Mouse (Mus musculus): Measurements from ENCODE around the gene Cdk1. TPM values are rescaled to one million over a fixed set of nuclear protein-coding genes. Genes with fewer than 3 reads are reported as not detected.

Cdk1 gene
- polyA plus RNA-seq, 1 experiment, result not detected

- H3K4me3 ChIP-seq (ENCODE audit: insufficient read depth, low read depth, low read length), result no peak overlapping the region
- WGBS, result 86% methylated on average over 3 of the region's 3 CpGs
- no peak overlapping the region for H3K27ac ChIP-seq (ENCODE audit: insufficient read depth, low read depth, low read length)
- no peak for TF ChIP-seq POLR2A (IDR thresholded peaks at IDR 0.05; ENCODE audit: insufficient read depth, low read depth, low read length)
- no peak for TF ChIP-seq CTCF (IDR thresholded peaks at IDR 0.05; ENCODE audit: insufficient read depth, low read depth, low read length)
- no peaks in the 10 kb centered on the region for H3K4me1 ChIP-seq (ENCODE audit: control insufficient read depth, insufficient read depth, low read length)
Measured at GRCm38 (mm10) chr10:69304819-69305218, 47.9 kb downstream of the Cdk1 start.

GRCm38 (mm10) chr10:69302667-69303066 is 50.1 kb downstream of the Cdk1 start:
- H3K4me1 ChIP-seq (ENCODE audit: control insufficient read depth, insufficient read depth, low read length), result no peaks in the 10 kb centered on the region
- TF ChIP-seq CTCF (IDR thresholded peaks at IDR 0.05; ENCODE audit: insufficient read depth, low read depth, low read length), result no peak
- no peak for TF ChIP-seq POLR2A (IDR thresholded peaks at IDR 0.05; ENCODE audit: insufficient read depth, low read depth, low read length)
- WGBS, result 94% methylated on average over 3 of the region's 3 CpGs
- no peak overlapping the region for H3K27ac ChIP-seq (ENCODE audit: insufficient read depth, low read depth, low read length)
- H3K4me3 ChIP-seq (ENCODE audit: insufficient read depth, low read depth, low read length), result no peak overlapping the region

- no peak overlapping the region for H3K4me3 ChIP-seq (ENCODE audit: insufficient read depth, low read depth, low read length)
- no peak overlapping the region for H3K27ac ChIP-seq (ENCODE audit: insufficient read depth, low read depth, low read length)
- TF ChIP-seq POLR2A (IDR thresholded peaks at IDR 0.05; ENCODE audit: insufficient read depth, low read depth, low read length) (no peak), CTCF (IDR thresholded peaks at IDR 0.05; ENCODE audit: insufficient read depth, low read depth, low read length) (no peak)
- H3K4me1 ChIP-seq (ENCODE audit: control insufficient read depth, insufficient read depth, low read length), result no peaks in the 10 kb centered on the region
- 87% methylated on average over 7 of the region's 7 CpGs for WGBS
Measured at GRCm38 (mm10) chr10:69299985-69300384, 52.8 kb downstream of the Cdk1 start.

- Histone ChIP-seq H3K4me1 (ENCODE audit: control insufficient read depth, insufficient read depth, low read length) (no peaks in the 10 kb centered on the region), H3K27ac (ENCODE audit: insufficient read depth, low read depth, low read length) (no peak overlapping the region), H3K4me3 (ENCODE audit: insufficient read depth, low read depth, low read length) (no peak overlapping the region)
- 88% methylated on average over 9 of the region's 9 CpGs for WGBS
- TF ChIP-seq POLR2A (IDR thresholded peaks at IDR 0.05; ENCODE audit: insufficient read depth, low read depth, low read length) (no peak), CTCF (IDR thresholded peaks at IDR 0.05; ENCODE audit: insufficient read depth, low read depth, low read length) (no peak)
Measured at GRCm38 (mm10) chr10:69295919-69296318, 56.8 kb downstream of the Cdk1 start.

GRCm38 (mm10) chr10:69290736-69291135 is 62.0 kb downstream of the Cdk1 start:
- 90% methylated on average over 8 of the region's 8 CpGs for WGBS
- Histone ChIP-seq H3K4me1 (ENCODE audit: control insufficient read depth, insufficient read depth, low read length) (no peaks in the 10 kb centered on the region), H3K27ac (ENCODE audit: insufficient read depth, low read depth, low read length) (no peak overlapping the region), H3K4me3 (ENCODE audit: insufficient read depth, low read depth, low read length) (no peak overlapping the region)
- TF ChIP-seq CTCF (IDR thresholded peaks at IDR 0.05; ENCODE audit: insufficient read depth, low read depth, low read length) (no peak), POLR2A (IDR thresholded peaks at IDR 0.05; ENCODE audit: insufficient read depth, low read depth, low read length) (no peak)

- WGBS, result 96% methylated on average over 6 of the region's 6 CpGs
- no peaks in the 10 kb centered on the region for H3K4me1 ChIP-seq (ENCODE audit: control insufficient read depth, insufficient read depth, low read length)
- H3K27ac ChIP-seq (ENCODE audit: insufficient read depth, low read depth, low read length), result no peak overlapping the region
- no peak overlapping the region for H3K4me3 ChIP-seq (ENCODE audit: insufficient read depth, low read depth, low read length)
- TF ChIP-seq POLR2A (IDR thresholded peaks at IDR 0.05; ENCODE audit: insufficient read depth, low read depth, low read length) (no peak), CTCF (IDR thresholded peaks at IDR 0.05; ENCODE audit: insufficient read depth, low read depth, low read length) (no peak)
Measured at GRCm38 (mm10) chr10:69288720-69289119, 64.0 kb downstream of the Cdk1 start.

- no peak for TF ChIP-seq CTCF (IDR thresholded peaks at IDR 0.05; ENCODE audit: insufficient read depth, low read depth, low read length)
- no peak for TF ChIP-seq POLR2A (IDR thresholded peaks at IDR 0.05; ENCODE audit: insufficient read depth, low read depth, low read length)
- Histone ChIP-seq H3K4me1 (ENCODE audit: control insufficient read depth, insufficient read depth, low read length) (no peaks in the 10 kb centered on the region), H3K27ac (ENCODE audit: insufficient read depth, low read depth, low read length) (no peak overlapping the region), H3K4me3 (ENCODE audit: insufficient read depth, low read depth, low read length) (no peak overlapping the region)
- 94% methylated on average over 4 of the region's 4 CpGs for WGBS
Measured at GRCm38 (mm10) chr10:69288086-69288485, 64.7 kb downstream of the Cdk1 start.

- H3K4me1 ChIP-seq (ENCODE audit: control insufficient read depth, insufficient read depth, low read length), result no peaks in the 10 kb centered on the region
- TF ChIP-seq POLR2A (IDR thresholded peaks at IDR 0.05; ENCODE audit: insufficient read depth, low read depth, low read length) (no peak), CTCF (IDR thresholded peaks at IDR 0.05; ENCODE audit: insufficient read depth, low read depth, low read length) (no peak)
- H3K4me3 ChIP-seq (ENCODE audit: insufficient read depth, low read depth, low read length), result no peak overlapping the region
- H3K27ac ChIP-seq (ENCODE audit: insufficient read depth, low read depth, low read length), result no peak overlapping the region
- 99% methylated on average over 3 of the region's 3 CpGs for WGBS
Measured at GRCm38 (mm10) chr10:69286939-69287338, 65.8 kb downstream of the Cdk1 start.

Other genes starting within 250 kb of the Cdk1 start
- not detected in 2 replicates for gene Rhobtb1, start 201.5 kb downstream of the Cdk1 start, polyA plus RNA-seq (2012; ENCODE audit: insufficient read depth, insufficient read length, low replicate concordance, missing spikeins)
- gene A930033H14Rik, start 139.8 kb downstream of the Cdk1 start, polyA plus RNA-seq (2012; ENCODE audit: insufficient read depth, insufficient read length, low replicate concordance, missing spikeins), result not detected in 2 replicates
- gene Ank3, start 45.8 kb upstream of the Cdk1 start, polyA plus RNA-seq (2012; ENCODE audit: insufficient read depth, insufficient read length, low replicate concordance, missing spikeins), result 54.9 and 212 TPM in 2 replicates

All from olfactory bulb, adult 2 months (tissue).